Mouse (Mus musculus) cortical plate, adult 2 months (tissue): ENCODE measurements around the gene Ankrd6.

Experiments used
- CTCF ChIP-seq: fragments of 200-500 bp; IDR thresholded peaks from 2 replicates; pipeline ENCODE4 v1.5.1; 2011; ENCODE audit warnings: mild to moderate bottlenecking, control low read depth, low read length; ENCODE audit not compliant: insufficient read depth; ENCODE audit errors: extremely low read depth
- POLR2A ChIP-seq: fragments of 200-500 bp; IDR thresholded peaks from 2 replicates; pipeline ENCODE4 v1.6.1; 2011; ENCODE audit warnings: mild to moderate bottlenecking, low read length, control low read depth; ENCODE audit not compliant: insufficient read depth; ENCODE audit errors: extremely low read depth

GRCm38 (mm10) chr4:32868437-32868836, 82.2 kb downstream of the Ankrd6 start:
- no peak for TF ChIP-seq POLR2A
- no peak for TF ChIP-seq CTCF
